Mouse (Mus musculus) large intestine, adult 2 months (tissue): Measurements from ENCODE around the gene Igsf11. TPM values are rescaled to one million over a fixed set of nuclear protein-coding genes. Genes with fewer than 3 reads are reported as not detected.

Experiments used
- DNase-seq: peaks from one replicate; pipeline ENCODE4 v3.0.0-alpha.2; 2012; ENCODE audit warnings: low read depth, low spot score
- WGBS: fragments of 180-500 bp; shearing (Covaris S2); methylation state at CpG from one replicate; pipeline ENCODE4 v1.1.7; 2018; 5-methylcytosine and 5-hydroxymethylcytosine counted together
- polyA plus RNA-seq: library from polyadenylated mRNA; depleted of rRNA; stranded (reverse); fragments of >200 nt; gene quantifications from 2 replicates; pipeline ENCODE4 v1.2.3, GENCODE M21; 2012

Gene Igsf11
- polyA plus RNA-seq, 1 experiment = 0.30 TPM

- 66% methylated on average over 13 of the region's 13 CpGs for WGBS
- no peak for DNase-seq
These were observed 32.5 kb downstream of the Igsf11 start for GRCm38 (mm10) chr16:38924940-38925339.

DNA sequence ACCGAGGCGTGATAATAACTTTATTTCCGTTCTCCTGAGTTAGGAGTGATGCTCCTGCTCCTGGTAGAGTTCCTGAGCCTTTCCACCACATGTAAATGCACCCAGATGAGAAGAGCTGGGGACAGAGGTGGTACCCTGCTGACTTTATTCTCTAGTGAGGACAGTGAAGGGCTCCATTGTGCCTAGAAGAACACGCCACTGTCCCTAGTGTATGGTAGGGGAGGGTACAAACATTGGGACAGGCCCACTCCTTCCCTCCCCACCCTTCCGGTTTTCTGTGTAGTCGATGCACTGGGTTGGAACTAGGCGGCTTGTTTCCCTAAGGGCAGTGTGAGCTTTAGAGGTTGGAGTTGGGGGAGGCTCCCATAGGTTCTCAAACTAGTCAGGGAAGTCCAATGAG lies 36.3 kb downstream of the Igsf11 start:
- 81% methylated on average over 7 of the region's 7 CpGs for WGBS
- DNase-seq = no peak

GRCm38 (mm10) chr16:38931519-38931918 lies 39.0 kb downstream of the Igsf11 start:
- WGBS = 71% methylated on average over 6 of the region's 6 CpGs
- no peak for DNase-seq

- DNase-seq = no peak
- WGBS = 80% methylated on average over 3 of the region's 3 CpGs
These were observed 48.3 kb downstream of the Igsf11 start for GRCm38 (mm10) chr16:38940805-38941204.

DNA sequence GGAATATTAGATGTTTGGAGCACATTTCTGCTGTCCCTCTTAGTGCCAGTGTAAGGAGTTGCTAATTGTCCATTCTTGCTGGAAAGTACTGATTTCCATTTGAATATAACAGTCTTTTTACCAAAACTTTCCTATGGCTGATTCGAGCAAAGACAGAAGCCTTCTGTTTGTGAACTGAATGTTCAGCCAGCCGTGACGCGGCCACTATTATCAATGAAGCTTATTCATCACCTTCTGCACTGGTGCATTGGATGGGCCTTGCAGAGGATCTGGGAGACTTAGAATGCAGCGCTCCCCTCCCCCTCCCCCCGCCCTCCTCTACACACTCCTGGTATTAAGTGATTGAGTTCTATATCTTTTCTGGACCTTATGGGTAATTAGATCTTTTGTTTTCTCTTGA lies 48.8 kb downstream of the Igsf11 start:
- no peak for DNase-seq
- WGBS = 94% methylated on average over 6 of the region's 6 CpGs

GRCm38 (mm10) chr16:38943706-38944550 lies 51.5 kb downstream of the Igsf11 start:
- no peak for DNase-seq
- WGBS = 46% methylated on average over 5 of the region's 5 CpGs

GRCm38 (mm10) chr16:38945111-38945510 lies 52.6 kb downstream of the Igsf11 start:
- DNase-seq = no peak
- 74% methylated on average over 7 of the region's 7 CpGs for WGBS

- DNase-seq = no peak
- WGBS = 29% methylated on average over 10 of the region's 10 CpGs
These were observed 53.1 kb downstream of the Igsf11 start for GRCm38 (mm10) chr16:38945581-38945981.

DNA sequence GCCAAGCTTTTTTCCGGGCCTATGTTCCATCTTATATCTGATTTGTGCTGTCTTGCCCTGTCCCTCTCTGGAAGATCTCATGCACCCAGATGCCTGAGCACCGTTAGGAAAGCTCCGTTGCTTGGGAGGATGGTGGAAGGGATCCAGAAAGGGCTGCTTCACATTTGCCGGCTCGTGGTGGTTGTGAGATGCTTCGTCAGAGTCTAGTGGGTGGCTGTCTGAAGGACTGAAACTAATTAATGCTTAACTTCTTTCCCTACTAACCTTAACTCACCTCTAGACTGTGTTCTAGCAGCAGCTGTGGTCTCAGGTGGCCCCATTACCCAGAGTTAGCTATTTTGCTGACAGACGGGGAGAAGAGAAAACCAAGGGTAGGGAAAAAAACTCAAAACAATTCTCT lies 54.0 kb downstream of the Igsf11 start:
- 55% methylated on average over 7 of the region's 7 CpGs for WGBS
- DNase-seq = no peak

DNA sequence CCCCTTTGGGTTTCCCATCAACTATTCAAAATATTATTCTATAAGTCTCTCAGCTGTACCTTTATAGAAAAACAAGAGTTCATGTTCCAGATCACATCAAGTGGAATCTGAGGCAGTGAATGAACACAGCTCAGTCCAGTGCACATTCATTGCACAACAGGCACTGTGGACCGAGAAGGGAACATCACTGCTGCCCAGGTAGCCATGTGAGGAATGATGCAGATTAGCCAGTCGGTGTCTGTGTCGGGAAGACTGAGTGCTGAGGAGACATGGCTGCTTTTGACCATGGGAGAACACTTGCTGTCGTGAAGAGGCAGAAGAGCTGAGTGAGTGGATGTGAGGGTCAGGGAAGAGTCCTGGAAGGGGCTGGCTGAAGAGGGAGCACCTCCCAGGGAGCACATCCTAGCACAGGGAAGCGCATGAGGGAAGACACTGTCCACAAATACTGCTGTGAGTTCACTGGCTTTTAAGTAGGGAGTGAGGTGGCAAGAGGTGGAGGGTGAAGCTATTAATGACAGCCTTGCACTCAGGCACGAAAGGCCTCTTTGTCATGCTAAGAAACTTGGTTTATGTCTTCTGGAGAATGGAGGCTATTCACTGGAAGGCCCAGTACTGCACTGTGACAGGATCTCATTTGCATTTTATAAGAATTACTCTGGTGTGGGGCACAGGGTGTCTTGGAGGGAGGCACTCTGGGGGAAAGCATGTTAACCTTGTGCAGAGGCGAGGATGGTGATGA lies 54.8 kb downstream of the Igsf11 start:
- DNase-seq = no peak
- 85% methylated on average over 7 of the region's 7 CpGs for WGBS

- no peak for DNase-seq
- 88% methylated on average over 5 of the region's 5 CpGs for whole genome bisulfite sequencing
These were observed 56.0 kb downstream of the Igsf11 start for GRCm38 (mm10) chr16:38948441-38948840.

- 93% methylated on average over 3 of the region's 3 CpGs for WGBS
These were observed 60.4 kb downstream of the Igsf11 start for GRCm38 (mm10) chr16:38952881-38953280.

GRCm38 (mm10) chr16:38953821-38954220 lies 61.4 kb downstream of the Igsf11 start:
- 90% methylated on average over 6 of the region's 6 CpGs for WGBS
- no peak for DNase-seq

More at GRCm38 (mm10) chr16:38952881-38953280, 60.4 kb downstream of the Igsf11 start:
- no peak for DNase-seq

- WGBS = 89% methylated on average over 16 of the region's 16 CpGs
- DNase-seq = no peak
These were observed 62.2 kb downstream of the Igsf11 start for GRCm38 (mm10) chr16:38954501-38955288.

DNA sequence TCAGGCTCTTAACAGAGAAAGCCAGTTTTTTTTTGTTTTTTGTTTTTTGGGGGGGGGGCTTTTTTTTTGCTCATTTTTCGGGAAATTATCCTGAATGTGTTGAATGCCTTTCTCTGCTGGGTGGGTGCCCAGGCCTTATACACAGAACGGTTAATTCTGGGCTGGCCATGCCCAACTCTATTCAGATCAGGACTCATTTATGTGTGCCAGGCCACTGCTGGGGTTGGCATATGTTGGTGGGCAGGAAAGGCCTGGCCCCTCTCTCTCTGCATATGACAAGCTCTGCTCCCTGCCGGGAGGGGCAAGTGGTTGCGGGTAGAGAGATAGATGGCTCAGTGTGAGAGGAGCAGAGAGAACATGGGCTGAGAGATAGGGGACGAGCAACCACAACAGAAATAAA lies 62.8 kb downstream of the Igsf11 start:
- WGBS = 82% methylated on average over 5 of the region's 5 CpGs
- no peak for DNase-seq

DNA sequence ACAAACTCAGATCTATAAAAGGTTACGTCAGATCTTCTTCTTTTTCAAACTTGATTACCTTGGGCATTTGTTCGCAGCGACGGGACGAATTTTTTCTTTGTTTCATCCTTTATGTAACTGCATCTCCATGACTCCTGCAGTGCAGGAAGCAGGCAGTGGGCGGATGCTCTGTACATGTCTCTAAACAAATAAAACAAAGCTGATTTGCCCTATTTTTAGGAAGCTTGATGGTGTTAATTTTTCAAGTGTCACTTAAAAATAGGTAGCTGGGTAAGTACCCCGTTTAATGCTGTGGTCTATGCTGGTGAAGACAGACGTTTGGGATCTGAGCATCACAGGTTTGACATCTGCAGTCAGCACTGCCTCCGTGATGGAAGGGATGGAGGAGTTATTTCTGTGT lies 66.3 kb downstream of the Igsf11 start:
- 73% methylated on average over 9 of the region's 9 CpGs for whole genome bisulfite sequencing
- no peak for DNase-seq

DNA sequence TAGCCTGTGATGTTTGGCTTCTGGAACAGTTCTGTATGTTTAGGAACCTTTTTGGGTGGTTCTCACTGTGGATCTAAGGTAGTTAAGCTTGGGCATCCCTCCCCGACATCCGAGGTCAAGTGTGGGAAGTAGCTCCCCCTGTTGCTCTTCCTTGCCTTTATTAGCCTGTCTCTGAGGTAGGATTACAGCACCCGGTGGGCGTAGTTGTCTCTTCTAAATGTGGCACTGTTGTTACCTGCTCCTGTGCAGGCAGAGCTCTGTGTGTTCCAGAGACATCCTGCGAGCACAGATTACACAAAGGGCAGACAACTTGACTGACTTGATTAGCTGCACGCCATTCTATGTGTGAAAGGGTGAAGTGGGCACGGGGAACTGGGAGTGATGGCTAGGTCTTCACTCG lies 68.1 kb downstream of the Igsf11 start:
- no peak for DNase-seq

GRCm38 (mm10) chr16:38961865-38962264 lies 69.4 kb downstream of the Igsf11 start:
- 86% methylated on average over 2 of the region's 2 CpGs for WGBS
- DNase-seq = no peak

More for the DNA sequence above, 68.1 kb downstream of the Igsf11 start:
- 63% methylated on average over 8 of the region's 8 CpGs for WGBS

DNA sequence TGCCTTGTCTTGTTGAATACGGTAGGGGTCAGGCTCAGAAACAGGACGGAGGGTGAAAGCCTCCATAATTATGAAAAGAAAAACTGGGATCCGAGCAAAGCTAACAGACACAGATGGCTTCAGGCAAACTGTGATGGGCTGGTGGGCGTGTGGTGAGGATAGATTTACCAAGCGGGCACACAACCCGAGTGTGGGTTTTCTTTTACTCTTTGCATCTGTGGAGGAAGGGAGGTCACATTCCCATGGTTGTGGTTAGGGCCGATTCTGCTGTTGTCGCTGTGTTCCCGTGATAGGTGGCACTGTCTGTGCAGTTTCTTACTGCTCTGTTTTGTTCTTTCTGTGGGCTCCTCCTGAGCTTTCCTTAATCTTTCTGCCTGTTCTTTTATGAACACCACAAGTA lies 70.2 kb downstream of the Igsf11 start:
- WGBS = 72% methylated on average over 9 of the region's 9 CpGs
- no peak for DNase-seq

GRCm38 (mm10) chr16:38967026-38967425 lies 74.6 kb downstream of the Igsf11 start:
- no peak for DNase-seq
- 81% methylated on average over 10 of the region's 10 CpGs for WGBS
